Mouse (Mus musculus): ENCODE data around the gene Unc79.

- no peak for TF ChIP-seq CTCF (conservative IDR thresholded peaks at IDR 0.05; ENCODE audit: insufficient read depth, insufficient read length, low read depth, low read length)
- TF ChIP-seq POLR2A (IDR thresholded peaks at IDR 0.05; ENCODE audit: low read depth, low read length), result no peak
Measured at GRCm38 (mm10) chr12:103214270-103214669, 265.6 kb downstream of the Unc79 start.
